Mouse (Mus musculus) skeletal muscle tissue, adult 2 months (tissue): ENCODE measurements around the gene Tnfrsf17.
"Not testable (repeated sequence)": the region's sequence is repeated elsewhere in the genome, so short reads cannot be mapped to it uniquely, and the experiment has no call there.

Experiments used
- DNase-seq: peaks from one replicate; pipeline ENCODE4 v3.0.0-alpha.2; 2012; ENCODE audit warnings: low read depth, low spot score

Gene Tnfrsf17

DNA sequence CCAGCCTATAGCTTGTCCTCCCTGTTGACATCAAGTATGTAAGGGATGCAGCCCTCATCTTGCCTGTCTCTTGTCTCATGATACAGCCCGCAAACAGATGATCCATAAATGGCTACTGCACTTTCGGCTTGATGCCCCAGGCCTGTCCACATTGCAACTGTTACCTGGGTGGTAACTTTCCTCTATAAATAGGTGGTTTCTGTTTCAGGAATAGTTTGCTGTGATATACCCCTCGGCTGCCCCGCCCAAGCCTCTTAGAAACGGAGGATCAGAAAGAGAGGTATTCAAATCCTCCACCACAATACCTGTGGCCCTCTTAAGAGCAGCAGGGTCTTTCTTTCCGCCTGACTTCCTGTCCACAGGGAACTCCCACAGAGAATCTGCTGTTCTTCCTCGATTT, at the start of gene Tnfrsf17:
Gene Tnfrsf17 (plus strand): TSS at position 301 of the 400 bp plus-strand sequence.
- no peak for DNase-seq

DNA sequence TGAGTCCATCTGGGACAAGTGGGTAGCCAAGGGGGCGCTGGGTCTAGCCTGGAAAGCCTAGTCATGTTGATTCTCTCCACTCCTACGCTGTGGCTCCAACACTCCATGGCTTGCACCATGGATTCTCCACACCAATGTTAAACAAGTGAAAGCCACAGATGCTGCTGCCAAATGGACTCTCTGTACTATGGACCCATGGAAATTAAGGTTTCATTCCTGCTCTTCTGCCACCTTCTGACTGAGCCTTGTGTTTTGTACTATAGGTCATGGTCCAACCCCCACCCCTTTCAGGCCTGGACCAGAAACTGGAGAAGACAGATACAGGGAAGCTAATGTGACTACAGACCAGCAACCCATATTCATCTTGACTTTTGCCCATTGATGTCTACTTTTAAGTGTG, 47.1 kb upstream of the Tnfrsf17 start:
- DNase-seq = no peak

DNA sequence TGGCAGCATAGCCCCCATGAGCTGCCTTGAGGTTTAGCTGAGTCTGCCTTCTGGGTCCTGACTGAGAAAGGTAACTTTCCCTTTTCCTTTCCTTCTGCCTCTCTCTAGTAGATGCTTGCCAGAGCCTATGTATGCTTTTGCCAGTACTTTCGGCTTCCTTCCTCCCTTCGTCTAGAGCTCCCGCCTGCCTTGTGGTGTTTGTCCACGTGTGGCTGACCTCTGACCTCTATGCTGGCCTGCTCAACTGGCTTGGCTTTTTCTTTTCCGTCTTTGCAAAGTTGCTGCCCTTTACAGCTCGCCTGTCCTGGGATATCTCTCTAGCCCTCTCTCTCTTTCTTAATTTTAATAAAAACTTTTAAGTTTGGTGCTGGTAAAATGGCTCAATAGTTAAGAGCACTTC, 43.8 kb upstream of the Tnfrsf17 start:
- DNase-seq = no peak

DNA sequence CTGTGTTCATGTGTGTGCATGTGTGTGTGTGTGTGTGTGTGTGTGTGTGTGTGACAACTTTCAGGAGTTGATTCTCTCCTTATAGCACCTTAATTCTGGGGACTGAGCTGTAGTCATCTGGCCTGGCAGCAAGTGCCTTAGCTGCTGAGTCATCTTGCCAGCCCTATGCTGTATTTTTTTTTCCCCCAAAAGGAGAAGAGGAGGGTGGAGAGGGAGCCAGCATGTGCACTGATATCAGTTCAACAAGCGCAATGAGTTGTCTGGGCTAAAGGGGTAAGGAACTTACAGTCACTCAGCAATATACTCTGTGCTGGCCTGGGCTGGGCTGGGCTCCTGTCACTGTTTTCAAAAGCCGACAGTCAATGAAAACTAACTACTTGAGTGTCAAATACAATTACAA, 43.0 kb upstream of the Tnfrsf17 start:
- DNase-seq = no peak

DNA sequence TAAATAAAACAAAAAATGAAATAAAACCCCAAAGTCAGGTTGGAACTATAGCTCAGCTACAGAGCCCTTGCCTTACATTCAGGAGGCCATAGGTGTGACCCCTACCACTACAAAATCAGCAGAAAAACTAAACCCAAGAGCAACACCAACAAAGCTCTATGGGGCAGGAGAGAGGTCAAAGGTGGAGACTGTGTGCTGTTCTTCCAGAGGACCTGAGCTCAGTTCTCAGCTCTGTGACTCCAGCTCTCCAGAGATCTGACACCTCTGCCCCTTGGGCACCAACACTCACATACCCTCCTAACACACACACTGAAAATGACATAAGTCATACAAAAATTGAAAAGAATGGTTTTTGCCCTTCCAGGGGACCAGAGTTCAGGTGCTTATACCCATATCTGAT, 42.5 kb upstream of the Tnfrsf17 start:
- no peak for DNase-seq

DNA sequence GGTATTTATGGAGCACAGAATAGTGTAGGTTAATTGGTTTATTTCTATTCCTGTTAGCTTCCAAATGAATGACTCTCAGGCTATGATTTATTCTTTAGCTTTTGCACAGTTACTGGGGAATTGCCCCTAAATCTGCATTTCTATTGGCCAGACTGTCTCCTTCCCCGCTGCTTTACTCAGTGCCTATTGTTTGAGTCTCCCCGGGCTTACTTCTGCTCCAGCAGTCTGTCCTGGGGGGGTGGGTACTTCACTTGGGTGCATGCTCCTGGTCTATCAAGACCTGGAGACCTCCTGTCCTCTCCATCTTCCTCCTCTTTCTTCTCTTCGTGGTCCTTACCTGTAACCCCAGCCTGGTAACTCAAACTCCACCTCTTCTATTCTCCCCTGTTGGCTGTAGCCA, 36.7 kb upstream of the Tnfrsf17 start:
- DNase-seq = no peak

DNA sequence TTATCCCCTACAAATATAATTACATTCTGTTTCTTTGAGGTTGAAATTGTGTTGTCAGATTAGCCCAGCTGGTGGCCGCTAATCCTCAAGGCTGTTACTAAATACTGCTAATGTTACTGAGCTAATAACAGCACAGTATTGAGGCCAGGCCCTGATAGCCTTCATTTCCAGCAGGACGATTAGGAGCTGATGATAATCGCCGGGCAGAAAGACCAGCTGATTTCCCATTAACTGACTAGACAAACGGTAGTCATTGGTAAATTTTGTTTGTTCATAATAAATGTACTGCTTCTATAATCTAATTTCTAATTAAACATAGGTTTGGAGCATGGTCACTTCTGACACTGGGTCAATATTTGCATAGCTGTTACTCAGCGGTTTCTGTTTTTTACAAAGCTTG, 34.8 kb upstream of the Tnfrsf17 start:
- DNase-seq = no peak

DNA sequence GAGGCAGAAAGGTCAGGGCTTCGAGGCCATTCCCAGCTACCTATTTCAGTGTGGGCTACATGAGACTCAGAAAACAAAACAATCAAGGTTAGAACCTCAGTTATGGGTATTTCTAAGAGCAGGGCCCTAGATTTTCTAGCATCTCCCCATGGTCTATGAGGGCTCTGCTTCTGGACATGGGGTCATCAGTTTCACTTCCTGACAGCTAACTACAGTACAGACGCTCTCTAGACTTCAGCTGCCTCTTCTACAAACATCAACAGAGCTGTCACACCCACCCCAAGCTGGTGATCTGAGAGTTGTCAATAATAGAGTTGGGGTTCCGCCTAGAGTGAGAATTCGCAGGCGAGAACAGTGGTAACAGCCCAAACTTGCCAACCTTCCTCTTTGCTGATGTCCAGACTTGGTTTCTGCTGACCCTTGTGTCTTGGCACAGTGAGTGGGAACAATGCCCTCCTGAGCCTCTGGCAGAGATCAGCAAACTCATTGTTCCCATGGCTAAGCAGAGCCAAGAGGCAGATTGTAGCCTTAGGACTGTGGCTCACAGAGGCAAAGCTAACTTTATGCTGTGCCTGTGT, 30.9 kb upstream of the Tnfrsf17 start:
- peak; percentile 13 for DNase-seq

DNA sequence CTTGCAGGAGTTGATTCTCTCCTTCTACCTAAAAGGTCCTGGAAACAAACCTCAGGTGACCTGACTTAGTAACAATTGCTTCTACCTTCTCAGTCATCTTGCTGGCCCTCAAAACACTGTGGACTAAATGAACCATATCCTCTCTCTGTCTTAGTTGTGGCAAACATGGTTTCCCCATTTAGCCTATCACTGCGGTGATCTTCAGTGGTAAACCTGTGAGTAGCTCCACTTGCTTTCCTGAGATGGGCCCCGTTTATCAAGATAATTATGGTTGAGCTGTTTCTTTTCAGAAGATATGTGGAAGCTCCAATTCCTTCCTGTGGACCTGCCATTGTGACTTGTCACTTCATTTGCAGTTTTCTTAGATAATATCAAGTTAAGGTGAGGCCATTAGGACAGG, 28.7 kb upstream of the Tnfrsf17 start:
- DNase-seq = no peak

DNA sequence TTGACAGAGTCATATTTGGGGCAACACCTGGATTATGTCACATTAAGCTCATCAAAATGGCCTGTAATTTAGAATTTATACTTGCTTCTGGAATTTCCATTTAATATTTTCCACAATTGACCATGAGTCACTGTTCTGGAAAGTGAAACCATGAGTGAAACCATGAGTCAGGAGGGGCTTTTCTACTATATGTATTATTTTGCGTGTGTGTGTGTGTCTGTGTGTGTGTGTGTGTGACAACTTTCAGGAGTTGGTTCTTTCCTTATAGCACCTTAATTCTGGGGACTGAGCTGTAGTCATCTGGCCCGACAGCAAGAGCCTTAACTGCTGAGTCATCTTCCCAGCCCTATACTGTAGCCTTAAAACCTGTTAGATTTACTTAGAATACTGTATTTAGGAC, 27.7 kb upstream of the Tnfrsf17 start:
- no peak for DNase-seq

DNA sequence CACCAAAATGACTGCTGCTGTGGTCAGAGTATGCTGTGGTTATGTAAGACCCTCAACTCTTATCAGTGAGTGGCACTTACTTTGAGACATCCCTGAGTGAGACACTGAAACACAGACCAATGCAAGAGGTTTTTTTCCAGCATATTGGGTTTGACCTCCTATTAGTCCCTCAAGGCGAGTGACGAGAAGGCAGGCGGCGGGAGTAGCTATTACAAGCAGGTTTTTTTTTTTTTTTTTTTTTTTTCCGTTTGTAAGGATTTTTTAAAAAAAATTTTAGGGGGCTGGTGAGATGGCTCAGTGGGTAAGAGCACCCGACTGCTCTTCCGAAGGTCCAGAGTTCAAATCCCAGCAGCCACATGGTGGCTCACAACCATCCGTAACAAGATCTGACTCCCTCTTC, 24.7 kb upstream of the Tnfrsf17 start:
- DNase-seq = not testable (repeated sequence)

DNA sequence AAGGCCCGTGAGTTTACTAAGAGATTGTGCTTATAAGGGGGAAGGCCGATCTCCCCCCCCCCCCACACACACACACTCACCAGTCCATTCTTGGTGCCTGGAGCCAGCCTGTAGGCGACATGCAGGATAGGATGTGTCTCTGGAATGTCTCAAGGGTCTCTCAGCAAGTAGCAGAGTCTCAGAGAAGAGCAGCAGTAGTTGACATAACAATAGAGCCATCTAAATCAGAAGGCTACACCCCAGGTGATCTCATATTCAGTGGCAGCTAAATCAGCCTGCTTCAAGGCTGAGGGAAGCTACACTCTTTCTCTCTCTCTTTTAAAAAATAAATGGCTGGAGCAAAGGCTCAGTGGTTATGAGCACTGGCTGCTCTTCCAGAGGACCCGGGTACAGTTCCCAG, 18.0 kb upstream of the Tnfrsf17 start:
- DNase-seq = not testable (repeated sequence)

DNA sequence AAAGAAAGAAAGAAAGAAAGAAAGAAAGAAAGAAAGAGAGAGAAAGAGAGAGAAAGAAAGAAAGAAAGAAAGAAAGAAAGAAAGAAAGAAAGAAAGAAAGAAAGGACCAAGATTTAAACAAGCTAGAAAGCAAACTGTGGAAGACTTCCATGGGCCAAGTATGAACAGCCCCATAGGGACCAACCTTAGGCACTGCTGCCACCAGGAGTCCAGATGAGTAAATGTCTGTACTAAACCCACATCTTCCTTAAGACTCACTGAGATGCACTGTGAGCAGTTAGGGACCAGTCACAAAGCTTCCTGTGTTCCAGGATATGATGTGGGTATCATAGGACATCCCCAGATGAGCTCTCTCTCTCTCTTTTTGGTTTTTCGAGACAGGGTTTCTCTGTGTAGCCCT, 15.9 kb upstream of the Tnfrsf17 start:
- DNase-seq = not testable (repeated sequence)

DNA sequence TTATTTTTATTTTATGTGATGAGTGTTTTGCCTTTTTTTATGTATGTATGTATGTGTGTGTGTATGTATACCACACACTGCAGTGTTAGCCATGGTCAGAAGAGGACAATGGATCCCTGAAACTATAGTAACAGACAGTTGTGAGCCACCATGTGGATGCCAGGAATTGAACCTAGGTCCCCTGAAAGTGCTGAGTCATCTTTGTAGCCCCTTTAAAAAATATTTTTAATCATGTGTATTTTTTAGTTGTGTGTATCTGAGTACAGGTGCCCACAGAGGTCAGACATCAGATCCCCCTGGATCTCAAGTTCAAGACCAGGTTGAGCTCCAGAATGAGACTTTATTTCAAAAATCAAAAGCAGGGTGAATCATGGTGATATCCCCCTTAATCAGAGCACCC, 9.9 kb upstream of the Tnfrsf17 start:
- DNase-seq = no peak

DNA sequence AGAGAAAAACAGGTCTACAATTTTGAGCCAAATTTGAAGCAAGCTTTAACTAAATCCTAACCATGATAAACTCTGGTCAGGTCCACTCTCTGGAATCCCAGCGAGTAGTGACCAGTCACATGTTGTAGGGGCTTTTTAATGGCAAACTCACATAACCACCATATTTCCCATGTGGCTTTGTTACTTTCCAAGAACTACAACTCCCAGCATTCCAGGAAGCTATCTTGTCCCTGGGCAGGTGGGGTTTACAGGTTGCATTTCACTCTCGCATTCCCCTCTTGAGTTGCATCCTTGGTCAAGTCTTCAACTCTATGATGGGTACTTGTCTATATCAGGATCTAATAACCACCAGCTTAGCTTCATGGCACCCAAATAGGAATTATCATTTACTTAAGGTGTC, 8.1 kb upstream of the Tnfrsf17 start:
- no peak for DNase-seq

DNA sequence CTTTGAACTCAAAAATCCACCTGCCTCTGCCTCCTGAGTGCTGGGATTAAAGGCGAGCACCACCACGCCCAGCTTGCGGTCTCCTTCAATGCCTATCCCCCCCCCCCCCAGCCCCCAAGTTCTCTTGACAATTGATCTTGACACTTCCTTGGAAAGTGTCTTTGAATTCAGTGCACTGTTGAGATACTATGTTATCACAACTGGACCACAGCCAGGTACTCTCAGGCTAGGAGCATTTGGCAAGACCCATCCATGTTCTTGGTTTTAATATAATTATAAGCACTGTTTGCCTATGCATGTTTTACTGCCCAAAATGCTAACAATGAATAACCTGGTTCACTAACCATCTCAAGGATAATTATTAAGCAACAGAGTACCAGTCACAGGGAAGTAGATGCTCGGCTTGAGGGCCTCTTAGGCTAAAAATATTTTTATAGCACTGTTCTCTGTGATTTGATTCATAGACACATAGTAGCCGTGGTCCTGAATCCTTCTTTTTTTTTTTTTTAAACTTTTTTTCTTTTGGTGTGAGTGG, 2.2 kb downstream of the Tnfrsf17 start:
- DNase-seq = no peak

DNA sequence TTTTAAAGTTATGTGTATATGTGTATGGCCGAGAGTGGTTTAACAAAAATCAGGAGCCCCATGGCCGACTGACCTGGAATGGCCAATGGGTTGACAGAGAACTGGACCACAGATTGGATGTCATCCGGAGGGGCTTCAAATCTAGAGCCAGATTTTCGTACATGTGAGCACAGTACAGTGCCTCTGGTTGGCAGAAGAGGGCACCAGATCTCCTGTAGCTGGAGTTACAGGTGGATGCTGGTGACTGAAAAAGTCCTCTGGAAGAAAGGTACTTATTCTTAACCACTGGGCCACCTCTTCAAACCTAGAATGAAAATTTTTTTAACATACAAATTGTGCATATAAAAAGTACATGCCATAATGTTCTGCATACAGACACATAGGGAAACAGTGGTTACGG, 3.1 kb downstream of the Tnfrsf17 start:
- no peak for DNase-seq

DNA sequence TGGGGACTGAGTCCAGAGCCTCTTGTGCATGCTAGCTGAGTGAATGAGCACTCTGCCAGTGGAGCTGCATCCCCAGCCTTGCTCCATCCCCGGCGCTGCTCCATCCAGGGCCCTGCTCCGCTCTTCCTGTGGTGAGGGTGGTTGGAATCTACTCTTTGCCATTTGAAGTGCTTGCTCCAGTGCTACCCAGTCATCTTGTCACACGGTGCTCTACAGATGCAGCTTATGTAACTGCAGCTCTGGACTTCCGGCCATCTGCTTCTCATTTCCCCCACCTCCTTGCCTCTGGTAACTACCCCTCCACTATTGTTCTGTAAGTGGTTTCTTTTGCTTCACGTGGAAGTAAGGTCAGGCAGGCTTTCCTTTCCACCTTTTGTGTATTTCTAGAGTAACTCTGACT, 3.7 kb downstream of the Tnfrsf17 start:
- DNase-seq = peak; percentile 32

DNA sequence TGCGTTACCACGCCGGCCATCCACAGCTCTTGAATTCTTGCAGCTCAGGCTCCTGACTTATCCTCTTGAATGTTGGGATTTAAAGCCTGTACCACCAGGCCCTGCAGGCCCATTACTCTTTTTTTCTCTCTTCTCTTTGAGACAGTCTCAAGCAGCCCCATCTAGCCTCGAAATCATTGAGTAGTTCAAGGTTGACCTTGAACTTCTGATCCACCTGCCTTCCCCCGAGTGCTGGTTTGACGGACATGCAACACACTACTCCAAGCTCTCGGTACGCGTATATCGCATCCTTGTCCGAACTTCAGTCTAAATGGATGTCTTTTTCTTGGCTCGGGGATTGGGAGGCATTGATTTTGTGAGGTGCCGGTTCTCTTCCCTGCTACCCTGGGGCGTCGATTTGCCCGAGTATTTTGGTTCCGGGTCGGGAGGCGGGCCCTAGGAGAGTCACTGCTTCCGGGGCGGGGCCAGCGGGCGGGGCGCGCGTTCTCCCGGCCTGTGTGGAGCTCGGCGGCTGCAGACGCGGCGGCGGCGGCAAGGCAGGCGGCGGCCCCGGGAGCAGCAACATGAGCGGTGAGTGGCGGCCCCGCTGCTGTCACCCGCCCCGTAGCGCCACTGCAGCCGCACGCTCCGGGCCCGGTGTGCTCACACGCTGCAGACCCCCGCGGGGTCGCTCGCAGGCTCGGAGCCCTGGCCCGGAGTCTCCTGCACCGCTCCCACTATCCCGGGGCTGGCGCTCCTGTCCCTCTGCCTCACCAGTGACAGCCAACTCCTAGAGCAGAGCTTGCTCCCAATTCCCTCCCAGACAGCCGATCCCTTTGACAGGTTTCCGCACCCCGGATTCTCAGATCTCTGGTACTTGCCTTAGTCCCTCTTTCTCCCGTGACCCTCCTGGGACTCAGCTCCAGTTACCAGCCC, 9.1 kb downstream of the Tnfrsf17 start, which contains the start of gene Snx29:
Gene Snx29 (plus strand): TSS at position 500 of the 915 bp plus-strand sequence.
- peak; percentile 80 for DNase-seq

DNA sequence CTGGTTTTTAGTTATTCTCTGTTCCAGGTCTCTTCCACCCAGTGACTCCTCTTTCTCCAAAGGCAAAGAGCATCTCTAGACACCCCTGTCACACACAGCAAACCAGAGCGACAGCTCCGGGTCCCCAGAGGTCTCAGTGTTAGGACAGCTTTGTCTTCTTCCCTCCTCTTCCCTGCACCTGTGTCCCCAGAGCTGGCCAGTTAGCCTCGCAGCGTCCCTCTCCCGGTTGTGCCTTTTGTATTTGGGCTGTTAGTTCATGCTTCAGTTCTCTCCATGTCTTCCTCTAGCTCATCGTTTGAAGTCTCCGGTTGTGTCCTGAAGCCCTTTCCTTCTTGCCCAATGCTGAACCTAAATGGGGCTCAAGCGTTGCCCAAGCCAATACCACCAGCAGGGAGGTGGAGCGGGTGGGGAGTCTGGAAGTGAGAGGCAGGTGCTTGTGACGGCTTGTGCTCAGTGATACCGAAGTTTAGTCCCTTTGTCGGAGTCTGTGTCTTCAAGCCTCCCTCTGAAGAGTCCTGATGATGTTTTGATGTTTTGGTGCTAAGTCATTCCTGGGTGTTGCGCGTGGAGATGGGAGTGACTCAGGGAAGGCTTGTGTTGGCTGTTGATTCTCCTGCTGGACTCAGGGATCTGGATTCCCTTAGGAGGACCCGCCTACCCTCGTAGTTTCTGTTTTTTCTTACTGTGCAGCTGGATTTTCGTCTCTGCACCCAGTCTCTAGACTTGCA, 9.9 kb downstream of the Tnfrsf17 start:
- DNase-seq = peak; percentile 28

DNA sequence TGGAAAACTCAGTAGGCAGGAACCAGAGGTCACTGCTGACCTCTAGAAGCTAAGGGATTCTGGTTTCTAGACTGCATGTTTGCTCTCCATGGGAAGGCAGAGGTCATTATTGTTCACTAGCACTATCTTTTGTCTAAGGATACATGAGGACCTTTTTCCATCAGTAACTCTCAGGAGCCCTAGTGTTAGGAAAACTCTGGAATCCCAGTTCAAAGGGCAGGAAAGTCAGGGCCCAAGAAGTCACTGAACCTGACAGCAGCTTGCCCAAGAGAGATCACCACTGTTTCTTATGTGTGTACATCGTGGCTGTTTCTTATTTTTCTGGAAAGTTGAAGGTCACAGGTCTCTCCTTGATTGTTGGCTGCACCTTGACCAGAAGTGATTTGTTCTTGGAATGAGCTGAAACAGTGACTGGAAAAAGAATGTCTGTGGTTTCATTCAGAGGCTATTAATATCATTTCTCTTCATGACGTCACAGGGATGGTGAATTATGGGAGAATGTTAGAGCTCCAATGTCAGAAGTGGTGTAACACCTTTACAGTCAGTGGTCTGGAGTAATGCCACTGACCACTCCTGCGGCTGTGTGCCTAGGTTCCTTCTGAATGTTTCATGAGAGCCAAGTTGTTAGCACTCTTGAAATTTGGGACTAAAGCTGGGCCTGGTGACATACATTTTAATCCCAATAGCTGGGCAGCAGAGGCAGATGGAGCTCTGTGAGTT, 16.6 kb downstream of the Tnfrsf17 start:
- no peak for DNase-seq

DNA sequence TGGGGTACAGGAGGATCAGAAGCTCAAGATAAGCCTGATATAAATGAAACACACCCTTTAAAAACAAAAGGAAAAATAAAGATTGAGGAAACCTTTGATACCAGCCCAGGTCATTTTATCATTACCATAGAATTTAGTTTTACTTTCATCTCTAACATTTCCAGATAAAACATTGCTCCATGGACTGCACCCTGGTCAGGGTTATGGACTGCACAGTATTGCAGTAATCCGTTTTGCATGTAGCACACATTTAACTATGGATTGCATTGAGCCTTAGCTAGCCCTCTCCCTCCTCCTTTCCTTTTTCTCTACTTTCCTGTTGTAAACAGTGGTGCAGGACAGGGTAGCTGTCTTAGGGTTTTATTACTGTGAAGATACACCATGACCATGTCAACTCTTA, 17.4 kb downstream of the Tnfrsf17 start:
- DNase-seq = no peak
